Mouse (Mus musculus) C2C12 (cell line): ENCODE data around the gene Mcub. TPM values are rescaled to one million over a fixed set of nuclear protein-coding genes. Genes with fewer than 3 reads are reported as not detected.
A peak's percentile ranks its signal among the peaks of the same experiment; 100 is the strongest.

Experiments used
- H3K27me3 ChIP-seq: one replicate; pipeline ENCODE4 v1.6.1; 2011; ENCODE audit not compliant: control insufficient read depth, insufficient read depth, insufficient read length
- H3K36me3 ChIP-seq: one replicate; pipeline ENCODE4 v1.6.1; 2011; ENCODE audit not compliant: control insufficient read depth, insufficient read depth
- H3K4me3 ChIP-seq: one replicate; pipeline ENCODE4 v1.5.1; 2011; ENCODE audit warnings: mild to moderate bottlenecking, control low read depth; ENCODE audit not compliant: poor library complexity, insufficient read depth, severe bottlenecking
- H3K79me2 ChIP-seq: one replicate; pipeline ENCODE4 v1.6.1; 2011; ENCODE audit not compliant: control insufficient read depth, insufficient read depth
- H3K79me3 ChIP-seq: one replicate; pipeline ENCODE4 v1.6.1; 2011; ENCODE audit warnings: low read depth, control low read depth
- H3ac ChIP-seq: one replicate; pipeline ENCODE3; 2011; ENCODE audit warnings: low read depth; ENCODE audit not compliant: control insufficient read depth, insufficient read length
- CEBPB ChIP-seq: IDR thresholded peaks from one replicate; pipeline ENCODE4 v1.6.1; 2011; ENCODE audit warnings: low read depth, mild to moderate bottlenecking, control low read depth, moderate library complexity
- CTCF ChIP-seq: IDR thresholded peaks from one replicate; pipeline ENCODE4 v1.5.1; 2011; ENCODE audit not compliant: control insufficient read depth, insufficient read depth, insufficient read length
- FOSL1 ChIP-seq: IDR thresholded peaks from one replicate; pipeline ENCODE4 v1.8.0; 2011; ENCODE audit warnings: mild to moderate bottlenecking, low read length; ENCODE audit not compliant: poor library complexity, insufficient read depth, severe bottlenecking
- MAX ChIP-seq: IDR thresholded peaks from one replicate; pipeline ENCODE4 v1.6.1; 2011; ENCODE audit warnings: mild to moderate bottlenecking, control low read depth
- MYOD1 ChIP-seq: IDR thresholded peaks from one replicate; pipeline ENCODE4 v1.6.1; 2011; ENCODE audit warnings: low read depth; ENCODE audit not compliant: control insufficient read depth, insufficient read length
- MYOG ChIP-seq: IDR thresholded peaks from one replicate; pipeline ENCODE4 v1.6.1; 2011; ENCODE audit not compliant: control insufficient read depth, insufficient read length; ENCODE audit errors: extremely low read depth
- USF1 ChIP-seq: IDR thresholded peaks from one replicate; pipeline ENCODE4 v1.6.1; 2011; ENCODE audit warnings: low read depth, mild to moderate bottlenecking, control low read depth, moderate library complexity
- polyA plus RNA-seq: library from polyadenylated mRNA; unstranded; fragments of >200 nt; fragmentation: generic; extraction: Trizol; gene quantifications from one replicate; pipeline ENCODE4 v1.2.1, GENCODE M21; 2012; ENCODE audit warnings: missing spikeins

The Mcub gene
- polyA plus RNA-seq, 1 experiment: 11.0 TPM

- Histone ChIP-seq H3K27me3 (no peaks in the 10 kb centered on the region), H3K79me3 (no peaks in the 10 kb centered on the region), H3K36me3 (peaks cover 6% of the 10 kb centered on the region), H3ac (no peak overlapping the region), H3K79me2 (no peaks in the 10 kb centered on the region), H3K4me3 (no peak overlapping the region)
- TF ChIP-seq CTCF: peak; percentile 67
- TF ChIP-seq USF1: no peak
- peak; percentile 23 for TF ChIP-seq MYOD1
These were observed 51.6 kb downstream of the Mcub start for GRCm38 (mm10) chr3:129918434-129918833.

GRCm38 (mm10) chr3:129917424-129917823, 52.6 kb downstream of the Mcub start:
- no peak overlapping the region for H3ac ChIP-seq
- peaks cover 10% of the 10 kb centered on the region for H3K36me3 ChIP-seq
- no peaks in the 10 kb centered on the region for H3K79me3 ChIP-seq
- no peak for TF ChIP-seq MYOG
- no peak for TF ChIP-seq MYOD1
- no peak for TF ChIP-seq USF1
- TF ChIP-seq CTCF: no peak
- no peak for TF ChIP-seq MAX
- TF ChIP-seq CEBPB: no peak
- TF ChIP-seq FOSL1: no peak
- H3K4me3 ChIP-seq: peak overlapping the region; percentile 6
- H3K27me3 ChIP-seq: no peaks in the 10 kb centered on the region
- no peaks in the 10 kb centered on the region for H3K79me2 ChIP-seq

- Histone ChIP-seq H3K27me3 (no peaks in the 10 kb centered on the region), H3K79me2 (no peaks in the 10 kb centered on the region), H3ac (no peak overlapping the region), H3K79me3 (no peaks in the 10 kb centered on the region), H3K4me3 (no peak overlapping the region), H3K36me3 (peaks cover 19% of the 10 kb centered on the region)
- no peak for TF ChIP-seq FOSL1
- no peak for TF ChIP-seq MYOG
- TF ChIP-seq CTCF: no peak
- no peak for TF ChIP-seq MYOD1
- TF ChIP-seq CEBPB: no peak
- TF ChIP-seq USF1: no peak
- no peak for TF ChIP-seq MAX
These were observed 56.8 kb downstream of the Mcub start for GRCm38 (mm10) chr3:129913241-129913640.

GRCm38 (mm10) chr3:129912025-129912424, 58.0 kb downstream of the Mcub start:
- no peak overlapping the region for H3ac ChIP-seq
- no peaks in the 10 kb centered on the region for H3K79me3 ChIP-seq
- H3K36me3 ChIP-seq: peaks cover 19% of the 10 kb centered on the region
- no peak for TF ChIP-seq MYOD1
- TF ChIP-seq MAX: no peak
- no peak for TF ChIP-seq MYOG
- no peak for TF ChIP-seq FOSL1
- no peak for TF ChIP-seq CTCF
- TF ChIP-seq CEBPB: no peak
- TF ChIP-seq USF1: no peak
- no peak overlapping the region for H3K4me3 ChIP-seq
- H3K27me3 ChIP-seq: no peaks in the 10 kb centered on the region
- H3K79me2 ChIP-seq: no peaks in the 10 kb centered on the region

- Histone ChIP-seq H3K36me3 (no peaks in the 10 kb centered on the region), H3K4me3 (no peak overlapping the region), H3K27me3 (no peaks in the 10 kb centered on the region), H3ac (no peak overlapping the region), H3K79me3 (no peaks in the 10 kb centered on the region), H3K79me2 (no peaks in the 10 kb centered on the region)
- TF ChIP-seq MYOD1: peak; percentile 43
- TF ChIP-seq MYOG: no peak
- no peak for TF ChIP-seq MAX
- no peak for TF ChIP-seq FOSL1
- TF ChIP-seq CEBPB: peak; percentile 36
- no peak for TF ChIP-seq CTCF
- TF ChIP-seq USF1: no peak
These were observed 65.4 kb downstream of the Mcub start for GRCm38 (mm10) chr3:129904381-129905132.

- Histone ChIP-seq H3K4me3 (no peak overlapping the region), H3ac (no peak overlapping the region), H3K79me3 (no peaks in the 10 kb centered on the region), H3K79me2 (no peaks in the 10 kb centered on the region), H3K36me3 (no peaks in the 10 kb centered on the region), H3K27me3 (no peaks in the 10 kb centered on the region)
- TF ChIP-seq MAX (no peak), FOSL1 (no peak), CEBPB (no peak), CTCF (no peak)
These were observed 66.1 kb downstream of the Mcub start for GRCm38 (mm10) chr3:129903866-129904265.
